Mouse (Mus musculus) CH12.LX (cell line): ENCODE results near the gene Vwc2l.

Experiments used
- EP300 ChIP-seq: IDR thresholded peaks from 2 replicates; pipeline ENCODE4 v1.6.1; 2011; ENCODE audit warnings: low read length, improper control_type of control experiment
- POLR2AphosphoS2 ChIP-seq: IDR thresholded peaks from 2 replicates; pipeline ENCODE4 v1.6.1; 2011; ENCODE audit warnings: low read depth, low read length, improper control_type of control experiment
- TBP ChIP-seq: conservative IDR thresholded peaks from 2 replicates; pipeline ENCODE4 v1.6.1; 2011; ENCODE audit warnings: low read depth, low read length, improper control_type of control experiment
- ZNF384 ChIP-seq: IDR thresholded peaks from 2 replicates; pipeline ENCODE4 v1.6.1; 2012; ENCODE audit warnings: low read depth, low read length, improper control_type of control experiment, inconsistent platforms

DNA sequence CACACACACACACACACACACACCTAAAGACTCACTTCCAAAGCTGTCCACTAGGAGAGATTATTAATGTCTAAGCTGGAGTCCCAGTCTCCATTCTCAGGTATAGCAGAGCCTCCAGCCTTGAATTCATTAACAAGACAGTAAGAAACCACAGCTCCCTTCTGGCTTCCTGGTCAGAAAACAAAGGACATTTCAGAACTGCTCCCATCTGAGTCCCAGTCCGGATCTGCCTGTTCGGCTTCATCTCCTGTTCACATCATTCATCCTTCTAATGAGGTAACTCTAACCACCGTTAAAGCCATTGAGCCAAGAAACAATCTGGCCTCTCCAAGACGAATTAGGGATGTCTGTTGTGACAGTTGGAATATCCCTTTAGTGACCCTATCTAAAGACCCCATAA is 185.7 kb downstream of the Vwc2l start:
- TF ChIP-seq POLR2AphosphoS2, result no peak
- no peak for TF ChIP-seq ZNF384
- TF ChIP-seq TBP, result no peak
- no peak for TF ChIP-seq EP300
